Mouse (Mus musculus) R1 (cell line): ENCODE results near the gene Tmem170.
"Not testable (repeated sequence)": the region's sequence is repeated elsewhere in the genome, so short reads cannot be mapped to it uniquely, and the experiment has no call there.

Experiments
- DNase-seq: peaks from one replicate; pipeline ENCODE4 v3.0.0-alpha.2; 2018; ENCODE audit warnings: low read depth, low spot score

The Tmem170 gene

GRCm38 (mm10) chr8:111877711-111878110 is 1.2 kb upstream of the Tmem170 start:
- DNase-seq: peak; percentile 94

GRCm38 (mm10) chr8:111875758-111876157 is 792 bp downstream of the Tmem170 start:
- no peak for DNase-seq

GRCm38 (mm10) chr8:111871278-111871677 is 5.3 kb downstream of the Tmem170 start:
- no peak for DNase-seq

GRCm38 (mm10) chr8:111870379-111870778 is 6.2 kb downstream of the Tmem170 start:
- no peak for DNase-seq

GRCm38 (mm10) chr8:111868664-111869063 is 7.9 kb downstream of the Tmem170 start:
- DNase-seq: peak; percentile 70

- DNase-seq: peak; percentile 78
Measured at GRCm38 (mm10) chr8:111865857-111866256, 10.7 kb downstream of the Tmem170 start.

GRCm38 (mm10) chr8:111865130-111865852 is 11.3 kb downstream of the Tmem170 start:
- DNase-seq: no peak

GRCm38 (mm10) chr8:111864648-111865047 is 11.9 kb downstream of the Tmem170 start:
- no peak for DNase-seq

- no peak for DNase-seq
Measured at GRCm38 (mm10) chr8:111863280-111863679, 13.3 kb downstream of the Tmem170 start.

GRCm38 (mm10) chr8:111855977-111856376 is 20.6 kb downstream of the Tmem170 start:
- DNase-seq: peak; percentile 90

- peak; percentile 98 for DNase-seq
Measured at GRCm38 (mm10) chr8:111853861-111854501, 22.6 kb downstream of the Tmem170 start, which contains the start of gene Cfdp1. Gene Cfdp1, minus strand, starts transcription at chr8:111854291.

- not testable (repeated sequence) for DNase-seq
Measured at GRCm38 (mm10) chr8:111853219-111853618, 23.3 kb downstream of the Tmem170 start.

- DNase-seq: no peak
Measured at GRCm38 (mm10) chr8:111846746-111847145, 29.8 kb downstream of the Tmem170 start.

GRCm38 (mm10) chr8:111835540-111835939 is 41.0 kb downstream of the Tmem170 start:
- peak; percentile 40 for DNase-seq

GRCm38 (mm10) chr8:111834011-111834410 is 42.5 kb downstream of the Tmem170 start:
- DNase-seq: no peak

- DNase-seq: no peak
Measured at GRCm38 (mm10) chr8:111832983-111833382, 43.6 kb downstream of the Tmem170 start.

- DNase-seq: no peak
Measured at GRCm38 (mm10) chr8:111831996-111832395, 44.6 kb downstream of the Tmem170 start.

GRCm38 (mm10) chr8:111828595-111828994 is 48.0 kb downstream of the Tmem170 start:
- DNase-seq: no peak

GRCm38 (mm10) chr8:111825219-111825618 is 51.3 kb downstream of the Tmem170 start:
- DNase-seq: peak; percentile 64

- peak; percentile 42 for DNase-seq
Measured at GRCm38 (mm10) chr8:111824334-111824733, 52.2 kb downstream of the Tmem170 start.

GRCm38 (mm10) chr8:111821199-111821598 is 55.4 kb downstream of the Tmem170 start:
- no peak for DNase-seq

- DNase-seq: no peak
Measured at GRCm38 (mm10) chr8:111820691-111821090, 55.9 kb downstream of the Tmem170 start.

GRCm38 (mm10) chr8:111820018-111820417 is 56.5 kb downstream of the Tmem170 start:
- DNase-seq: no peak
